Mouse (Mus musculus): ENCODE data around the gene Gm15446. TPM values are rescaled to one million over a fixed set of nuclear protein-coding genes. Genes with fewer than 3 reads are reported as not detected.
"Not testable (repeated sequence)": the region's sequence is repeated elsewhere in the genome, so short reads cannot be mapped to it uniquely, and the experiment has no call there.

Gm15446 gene
- total RNA-seq (2015; ENCODE audit: low replicate concordance) (3.6 and 7.5 TPM in 2 replicates), total RNA-seq (2017; ENCODE audit: low replicate concordance) (2.5 and 5.5 TPM in 2 replicates)

DNA sequence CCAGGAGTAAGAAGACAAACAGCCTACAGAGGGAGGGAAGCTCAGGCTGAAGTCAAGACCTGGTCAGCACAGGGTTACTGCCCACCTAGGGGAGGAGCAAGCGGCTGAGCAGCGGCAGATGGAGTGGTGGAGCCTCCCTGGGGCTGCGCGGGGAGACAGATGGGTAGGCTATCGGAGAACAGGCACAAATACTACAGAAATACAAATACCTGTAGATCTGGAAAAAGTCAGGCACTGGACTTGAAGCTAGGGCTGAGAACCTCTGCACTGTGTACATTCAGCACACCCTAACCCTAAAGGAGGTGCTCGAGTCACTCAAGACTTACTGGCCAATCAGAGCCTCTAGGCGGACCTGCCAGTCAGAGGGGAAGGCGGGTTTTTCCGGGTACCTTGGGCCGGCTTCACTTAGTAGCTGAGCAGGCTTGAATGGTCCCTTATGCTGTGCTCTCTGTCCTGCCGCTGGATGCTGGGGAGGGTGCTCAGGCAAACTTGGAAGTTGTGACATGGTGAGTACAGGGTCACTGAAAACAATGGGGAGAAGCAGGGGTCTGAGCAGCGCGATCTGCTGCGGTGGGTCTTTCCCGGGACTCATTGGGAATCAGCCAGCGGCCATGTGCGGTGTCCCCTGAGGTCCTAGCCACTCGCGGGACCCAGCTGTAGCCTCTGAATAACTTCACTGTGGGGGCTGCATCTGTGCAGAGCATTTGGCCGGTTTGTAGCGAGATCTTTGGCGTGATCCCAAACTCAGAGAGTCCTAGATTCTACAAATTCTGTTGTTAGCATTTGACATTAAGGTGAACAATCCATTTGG is at the start of gene Gm15446:
Gm15446 (plus strand) TSS at position 140 of the 811 bp plus-strand sequence.
- peak; percentile 99 for ATAC-seq (replicated peaks; ENCODE audit: low FRiP score, poor library complexity, severe bottlenecking)

DNA sequence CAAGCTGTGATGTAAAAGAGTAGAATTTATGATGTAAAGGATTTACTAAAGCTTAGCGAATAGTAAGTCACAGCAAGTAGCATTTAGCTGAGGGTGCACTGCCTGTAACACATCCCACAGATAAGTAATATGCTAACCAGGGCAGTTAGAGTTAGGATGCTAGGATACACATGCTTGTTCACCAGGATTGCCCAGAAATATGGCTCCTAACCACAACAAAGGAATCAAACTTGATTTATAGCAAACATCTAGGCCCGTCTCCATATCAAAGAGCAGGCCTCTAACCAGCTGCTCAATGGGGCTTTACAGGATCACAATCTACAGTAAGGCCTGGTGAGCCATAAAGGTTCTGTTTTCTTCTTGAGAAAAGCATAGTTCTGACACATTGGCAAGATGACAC is 929 bp downstream of the Gm15446 start:
- ATAC-seq (replicated peaks; ENCODE audit: low FRiP score, poor library complexity, severe bottlenecking), result not testable (repeated sequence)

DNA sequence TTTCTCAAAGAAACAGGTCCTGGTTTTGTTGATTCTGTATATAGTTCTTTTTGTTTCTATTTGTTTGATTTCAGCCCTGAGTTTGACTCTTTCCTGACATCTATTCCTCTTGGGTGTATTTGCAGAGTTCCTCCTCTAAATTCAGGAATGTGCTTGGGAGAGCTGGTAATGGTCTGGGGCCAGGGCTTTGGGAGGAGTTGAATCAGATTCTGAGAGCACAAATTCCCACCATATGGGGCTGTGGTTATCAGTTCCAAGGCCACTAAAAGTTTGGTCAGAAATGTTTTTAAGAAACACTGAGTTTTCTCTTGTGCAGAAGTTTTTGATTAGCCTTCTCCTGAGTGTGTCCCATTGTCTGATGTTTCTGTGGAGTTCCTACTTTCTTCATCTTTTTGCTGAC is 1.7 kb downstream of the Gm15446 start:
- no peak for ATAC-seq (replicated peaks; ENCODE audit: low FRiP score, poor library complexity, severe bottlenecking)

DNA sequence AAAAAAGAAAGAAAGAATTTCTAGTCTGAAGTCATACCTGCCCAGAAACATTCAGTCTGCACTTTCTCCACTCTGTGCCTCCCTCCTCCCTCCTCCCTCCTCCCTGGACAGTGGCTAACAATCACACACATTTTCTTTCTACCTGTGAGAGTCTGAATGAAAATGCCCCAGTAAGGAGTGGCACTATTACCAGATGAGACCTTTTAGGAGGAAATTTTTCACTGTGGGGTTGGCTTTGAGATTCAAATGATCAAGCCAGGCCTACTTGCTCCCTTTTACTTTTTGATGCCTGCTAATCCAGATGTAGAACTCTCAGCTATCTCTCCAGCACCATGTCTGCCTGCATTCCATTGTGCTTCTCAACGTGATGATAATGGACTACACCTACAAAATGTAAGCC is 27.1 kb downstream of the Gm15446 start:
- ATAC-seq (replicated peaks; ENCODE audit: low FRiP score, poor library complexity, severe bottlenecking), result no peak

DNA sequence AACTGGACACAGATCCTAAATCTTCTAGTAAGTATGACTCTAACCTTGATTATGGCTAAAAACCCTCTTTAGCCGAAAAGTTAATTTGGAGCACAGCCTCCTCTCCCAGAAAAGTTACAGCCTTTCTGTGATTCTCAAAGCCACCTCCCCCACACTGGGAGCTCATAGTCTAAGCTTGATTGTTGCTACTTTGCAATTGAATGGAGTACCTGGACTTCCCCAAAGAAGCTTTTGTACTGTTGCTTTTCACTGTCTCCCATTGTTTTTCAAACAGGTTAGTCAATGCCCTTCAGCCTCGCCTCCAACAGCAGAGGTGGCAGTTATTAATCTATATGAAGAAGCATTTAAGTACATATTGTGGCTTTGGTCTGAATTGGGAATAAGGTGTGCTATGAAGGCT is 57.5 kb downstream of the Gm15446 start:
- not testable (repeated sequence) for ATAC-seq (replicated peaks; ENCODE audit: low FRiP score, poor library complexity, severe bottlenecking)

Other genes with a start within 250 kb of the Gm15446 start
- gene 5430403G16Rik, start 232.4 kb upstream of the Gm15446 start, total RNA-seq (2015; ENCODE audit: low replicate concordance), result 0.84 TPM in 1 of 2 replicates, not detected in the other
- 0.26 TPM in 1 of 2 replicates, not detected in the other for gene 5430403G16Rik, start 232.4 kb upstream of the Gm15446 start, total RNA-seq (2017; ENCODE audit: low replicate concordance)
- 4.2 and 6.1 TPM in 2 replicates for gene 4930522L14Rik, start 171.5 kb upstream of the Gm15446 start, total RNA-seq (2015; ENCODE audit: low replicate concordance)
- gene 4930522L14Rik, start 171.5 kb upstream of the Gm15446 start, total RNA-seq (2017; ENCODE audit: low replicate concordance), result 1.8 TPM in 1 of 2 replicates, not detected in the other
- 5.4 and 16.2 TPM in 2 replicates for gene Zfp932, start 73.1 kb downstream of the Gm15446 start, total RNA-seq (2015; ENCODE audit: low replicate concordance)
- gene Zfp932, start 73.1 kb downstream of the Gm15446 start, total RNA-seq (2017; ENCODE audit: low replicate concordance), result 3.3 and 9.9 TPM in 2 replicates
- 1.4 and 7.5 TPM in 2 replicates for gene Gm17655, start 149.1 kb downstream of the Gm15446 start, total RNA-seq (2015; ENCODE audit: low replicate concordance)
- gene Gm17655, start 149.1 kb downstream of the Gm15446 start, total RNA-seq (2017; ENCODE audit: low replicate concordance), result 5.3 TPM in 1 of 2 replicates, not detected in the other
- not detected in 2 replicates for gene Gm35315, start 171.0 kb downstream of the Gm15446 start, total RNA-seq (2015; ENCODE audit: low replicate concordance)
- not detected in 2 replicates for gene Gm35315, start 171.0 kb downstream of the Gm15446 start, total RNA-seq (2017; ENCODE audit: low replicate concordance)
- gene Plcxd1, start 176.6 kb downstream of the Gm15446 start, total RNA-seq (2015; ENCODE audit: low replicate concordance), result not detected in 2 replicates
- 0.13 TPM in 1 of 2 replicates, not detected in the other for gene Plcxd1, start 176.6 kb downstream of the Gm15446 start, total RNA-seq (2017; ENCODE audit: low replicate concordance)
- gene Gtpbp6, start 184.8 kb downstream of the Gm15446 start, total RNA-seq (2015; ENCODE audit: low replicate concordance), result 2.5 TPM in 1 of 2 replicates, not detected in the other
- gene Gtpbp6, start 184.8 kb downstream of the Gm15446 start, total RNA-seq (2017; ENCODE audit: low replicate concordance), result 8.5 TPM in 1 of 2 replicates, not detected in the other
- 0.36 TPM in 1 of 2 replicates, not detected in the other for gene Zfp605, start 186.7 kb downstream of the Gm15446 start, total RNA-seq (2015; ENCODE audit: low replicate concordance)
- gene Zfp605, start 186.7 kb downstream of the Gm15446 start, total RNA-seq (2017; ENCODE audit: low replicate concordance), result 1.4 and 4.1 TPM in 2 replicates
- gene Chfr, start 212.4 kb downstream of the Gm15446 start, total RNA-seq (2015; ENCODE audit: low replicate concordance), result 52.8 and 58.0 TPM in 2 replicates
- 44.9 and 55.7 TPM in 2 replicates for gene Chfr, start 212.4 kb downstream of the Gm15446 start, total RNA-seq (2017; ENCODE audit: low replicate concordance)

Measured in erythroid progenitor cell, adult 5-6 weeks (primary cell).